Mouse (Mus musculus) MEL (cell line): ENCODE measurements around the gene Rnf126. TPM values are rescaled to one million over a fixed set of nuclear protein-coding genes. Genes with fewer than 3 reads are reported as not detected.
A peak's percentile ranks its signal among the peaks of the same experiment; 100 is the strongest.

Source experiments
- DNase-seq: peaks from one replicate; pipeline ENCODE4 v3.0.0; 2011; ENCODE audit warnings: low read depth, low spot score
- H3K27ac ChIP-seq: 2 replicates; pipeline ENCODE4 v1.5.1; 2012; ENCODE audit warnings: low read depth, mild to moderate bottlenecking, control low read depth, low read length, moderate library complexity; ENCODE audit not compliant: control insufficient read depth
- H3K27me3 ChIP-seq, 2 experiments: fragments of 150-350 bp in 1 of 2; sonication (generic) in 1 of 2; 2 replicates each; pipeline ENCODE4 v1.6.1; 2012; ENCODE audit warnings: low read length in 2 of 2, mild to moderate bottlenecking in 2 of 2, improper control_type of control experiment in 1 of 2, moderate library complexity in 1 of 2; ENCODE audit not compliant: insufficient read depth in 2 of 2, control insufficient read depth in 1 of 2
- H3K36me3 ChIP-seq, 2 experiments: 2 replicates each; pipeline ENCODE4 v1.6.1; 2012 to 2014; ENCODE audit warnings: low read length in 2 of 2, improper control_type of control experiment in 1 of 2, inconsistent platforms in 1 of 2, mild to moderate bottlenecking in 1 of 2; ENCODE audit not compliant: insufficient read depth in 2 of 2, control insufficient read depth in 1 of 2
- H3K4me1 ChIP-seq, 2 experiments: fragments of 150-350 bp in 1 of 2; sonication (generic) in 1 of 2; 2 replicates each; pipeline ENCODE4 v1.6.1; 2012; ENCODE audit warnings: low read length in 2 of 2, improper control_type of control experiment in 1 of 2, mild to moderate bottlenecking in 1 of 2; ENCODE audit not compliant: insufficient read depth in 2 of 2, control insufficient read depth in 1 of 2
- H3K4me3 ChIP-seq, 2 experiments: fragments of 150-350 bp in 1 of 2; sonication (generic) in 1 of 2; 2 replicates each; pipeline ENCODE4 v1.5.1; 2012; ENCODE audit warnings: low read depth in 2 of 2, low read length in 2 of 2, mild to moderate bottlenecking in 2 of 2, moderate library complexity in 2 of 2, control low read depth in 1 of 2, improper control_type of control experiment in 1 of 2; ENCODE audit not compliant: control insufficient read depth in 1 of 2, insufficient read depth in 1 of 2
- H3K79me2 ChIP-seq: 2 replicates; pipeline ENCODE4 v1.6.1; 2012; ENCODE audit warnings: mild to moderate bottlenecking, low read length, moderate library complexity; ENCODE audit not compliant: control insufficient read depth, poor library complexity, insufficient read depth
- H3K9ac ChIP-seq: 2 replicates; pipeline ENCODE4 v1.6.1; 2012; ENCODE audit warnings: low read depth, mild to moderate bottlenecking, control low read depth, low read length, moderate library complexity; ENCODE audit not compliant: control insufficient read depth, poor library complexity, severe bottlenecking
- H3K9me3 ChIP-seq: fragments of 150-350 bp; sonication (generic); replicated peaks from 2 replicates; pipeline ENCODE4 v1.6.1; 2012; ENCODE audit warnings: mild to moderate bottlenecking, low read length, improper control_type of control experiment, moderate library complexity; ENCODE audit not compliant: insufficient read depth
- CHD2 ChIP-seq: IDR thresholded peaks from 2 replicates; pipeline ENCODE4 v1.6.1; 2011; ENCODE audit warnings: low read length, improper control_type of control experiment
- CTCF ChIP-seq, 3 experiments: IDR thresholded peaks in 2 of 3; conservative IDR thresholded peaks in 1 of 3; 2 replicates each; pipeline ENCODE4 v1.5.1; 2011 to 2012; ENCODE audit warnings: low read length in 3 of 3, low read depth in 2 of 3, mild to moderate bottlenecking in 2 of 3, improper control_type of control experiment in 1 of 3, inconsistent platforms in 1 of 3, mixed read lengths in 1 of 3, moderate library complexity in 1 of 3; ENCODE audit not compliant: control insufficient read depth in 1 of 3, insufficient read depth in 1 of 3, poor library complexity in 1 of 3, severe bottlenecking in 1 of 3
- E2F4 ChIP-seq: IDR thresholded peaks from 2 replicates; pipeline ENCODE4 v1.6.1; 2011; ENCODE audit warnings: low read depth, low read length, improper control_type of control experiment, borderline replicate concordance
- HCFC1 ChIP-seq: IDR thresholded peaks from 2 replicates; pipeline ENCODE4 v1.6.1; 2012; ENCODE audit warnings: low read depth, mild to moderate bottlenecking, inconsistent platforms, low read length, improper control_type of control experiment, moderate library complexity
- MAZ ChIP-seq: IDR thresholded peaks from 2 replicates; pipeline ENCODE4 v1.6.1; 2012; ENCODE audit warnings: low read depth, mild to moderate bottlenecking, inconsistent platforms, low read length, improper control_type of control experiment
- MYB ChIP-seq: IDR thresholded peaks from 2 replicates; pipeline ENCODE4 v1.6.1; 2011; ENCODE audit warnings: mild to moderate bottlenecking, low read depth, low read length, improper control_type of control experiment
- POLR2AphosphoS2 ChIP-seq: IDR thresholded peaks from 2 replicates; pipeline ENCODE4 v1.6.1; 2011; ENCODE audit warnings: low read length, improper control_type of control experiment
- RAD21 ChIP-seq: IDR thresholded peaks from 2 replicates; pipeline ENCODE4 v1.6.1; 2011; ENCODE audit warnings: mild to moderate bottlenecking, low read depth, low read length, improper control_type of control experiment
- SMC3 ChIP-seq: IDR thresholded peaks from 2 replicates; pipeline ENCODE4 v1.6.1; 2011; ENCODE audit warnings: low read depth, low read length, improper control_type of control experiment
- TAL1 ChIP-seq: IDR thresholded peaks from 2 replicates; pipeline ENCODE4 v1.6.1; 2012; ENCODE audit warnings: mild to moderate bottlenecking, inconsistent platforms, low read length, moderate library complexity, mixed read lengths
- polyA plus RNA-seq, 2 experiments: library from polyadenylated mRNA; stranded (reverse) in 1 of 2; unstranded in 1 of 2; fragments of >175 nt in 1 of 2; fragments of >200 nt in 1 of 2; gene quantifications; 2 replicates each; pipeline versions ENCODE4 v1.2.1 to v1.2.4; 2012; ENCODE audit warnings: low replicate concordance in 2 of 2, low read depth in 1 of 2; ENCODE audit not compliant: insufficient read length in 2 of 2, insufficient read depth in 1 of 2, missing spikeins in 1 of 2
- total RNA-seq: library from RNA; depleted of rRNA; stranded (reverse); fragments of 300-350 nt; gene quantifications from 2 replicates; pipeline ENCODE4 v1.2.3, GENCODE M21; 2012

The Rnf126 gene
- total and polyA plus RNA-seq, 3 experiments, result 84.8 to 184 (median 174) TPM

GRCm38 (mm10) chr10:79788386-79789158 is 21.8 kb upstream of the Rnf126 start (continued):
- TF ChIP-seq MAZ (no peak), TAL1 (no peak), RAD21 (peak; percentile 85), POLR2AphosphoS2 (no peak)

DNA sequence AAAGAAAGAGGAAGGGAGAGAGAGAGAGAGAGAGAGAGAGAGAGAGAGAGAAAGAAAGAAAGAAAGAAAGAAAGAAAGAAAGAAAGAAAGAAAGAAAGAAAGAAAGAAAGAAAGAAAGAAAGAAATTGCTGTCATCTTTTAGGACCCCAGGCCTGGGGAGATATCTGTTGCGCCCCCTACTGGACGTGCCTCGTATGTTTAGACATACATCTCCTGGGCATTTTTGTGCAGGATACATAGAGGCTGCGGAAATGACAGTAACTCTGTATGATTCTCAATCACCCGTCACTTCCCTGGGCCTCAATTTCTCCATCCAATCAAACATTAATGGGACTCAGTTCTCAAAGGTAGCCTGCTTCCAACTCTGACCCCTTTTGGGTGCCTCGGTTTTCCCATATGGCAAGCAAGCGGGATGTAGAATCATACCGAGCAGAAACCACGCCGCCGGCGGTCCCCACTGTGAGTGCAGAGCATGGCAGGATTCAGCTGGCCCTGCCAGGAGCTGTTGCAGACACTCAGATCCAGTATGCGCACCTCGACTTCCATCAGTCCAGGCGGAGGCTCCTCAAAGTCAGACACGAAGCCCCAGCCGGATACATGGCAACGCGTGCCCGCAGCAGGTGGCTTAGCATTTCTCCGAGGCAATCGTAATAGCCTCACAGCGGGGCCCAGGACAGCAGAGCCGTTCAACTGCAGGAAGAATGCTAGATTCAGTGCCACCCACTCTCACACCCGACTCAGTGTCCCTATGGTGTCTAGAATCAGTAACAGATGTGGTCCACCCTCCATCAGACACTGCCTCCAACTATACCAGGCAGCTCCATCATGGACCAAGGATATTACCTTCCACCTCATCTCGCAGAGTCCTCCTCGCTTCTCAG is 17.4 kb upstream of the Rnf126 start:
- no peak overlapping the region for H3K9ac ChIP-seq
- TF ChIP-seq E2F4 (no peak), RAD21 (peak; percentile 10), HCFC1 (no peak), SMC3 (peak; percentile 48), CTCF (IDR thresholded peaks at IDR 0.05 in 2 of 3, conservative IDR thresholded peaks at IDR 0.05 in 1 of 3; ENCODE audit: control insufficient read depth in 1 of 3, insufficient read depth in 1 of 3, low read depth in 2 of 3, low read length in 3 of 3, poor library complexity in 1 of 3, severe bottlenecking in 1 of 3) (peak; percentile 70 to 76 (median 74))
- TF ChIP-seq, all 39 proteins: peak for 3
- Histone ChIP-seq H3K36me3 (no peaks in the 10 kb centered on the region; a peak in 1 of 4 replicates), H3K27me3 (no peaks in the 10 kb centered on the region), H3K79me2 (no peaks in the 10 kb centered on the region), H3K9me3 (no peaks in the 10 kb centered on the region), H3K4me3 (no peak overlapping the region), H3K4me1 (peaks cover 0 to 15% of the 10 kb centered on the region in 2 experiments; a peak in 2 of 4 replicates), H3K27ac (no peak overlapping the region)
- peak; percentile 73 for DNase-seq

DNA sequence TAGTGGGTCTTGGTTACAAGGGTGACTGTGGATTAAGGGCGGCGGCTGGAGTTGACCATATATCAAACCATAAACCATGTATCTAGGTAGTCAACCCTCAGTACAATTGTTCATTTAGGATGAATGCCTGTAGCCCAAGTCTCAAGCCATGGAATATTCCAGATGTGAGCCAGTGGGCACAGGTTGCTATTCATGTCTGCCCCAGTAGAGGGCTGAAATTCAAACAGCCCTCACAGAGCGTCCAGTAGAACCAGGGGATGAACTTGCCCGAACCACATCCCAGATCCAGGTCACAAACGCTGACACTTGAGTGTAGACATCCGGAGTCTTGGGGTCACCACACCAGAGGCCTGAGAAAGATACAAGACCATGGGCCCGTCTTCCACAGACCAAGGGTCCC is 16.3 kb upstream of the Rnf126 start:
- no peaks in the 10 kb centered on the region for H3K79me2 ChIP-seq
- H3K9ac ChIP-seq, result no peak overlapping the region
- DNase-seq, result no peak
- H3K36me3 ChIP-seq, result no peaks in the 10 kb centered on the region
- no peaks in the 10 kb centered on the region for H3K9me3 ChIP-seq
- TF ChIP-seq MYB (no peak), CTCF (IDR thresholded peaks at IDR 0.05 in 2 of 3, conservative IDR thresholded peaks at IDR 0.05 in 1 of 3; ENCODE audit: control insufficient read depth in 1 of 3, insufficient read depth in 1 of 3, low read depth in 2 of 3, low read length in 3 of 3, poor library complexity in 1 of 3, severe bottlenecking in 1 of 3) (peak in 2 of 3 experiments; percentile 22 to 29; a peak in 4 of 6 replicates), CHD2 (no peak)
- H3K27me3 ChIP-seq, result no peaks in the 10 kb centered on the region
- H3K4me3 ChIP-seq, result no peak overlapping the region
- no peak overlapping the region for H3K27ac ChIP-seq
- peaks cover 0 to 8% of the 10 kb centered on the region in 2 experiments; a peak in 1 of 4 replicates for H3K4me1 ChIP-seq
